Mouse (Mus musculus) thymus, postnatal 14 days (tissue): ENCODE data around the gene Ust.

ENCODE experiments used
- DNase-seq: peaks from one replicate; pipeline ENCODE4 v3.0.0; 2021

Gene Ust

GRCm38 (mm10) chr10:8419496-8420009 is 99.1 kb downstream of the Ust start:
- DNase-seq: no peak

GRCm38 (mm10) chr10:8415474-8415873 is 103.2 kb downstream of the Ust start:
- DNase-seq: no peak

- no peak for DNase-seq
Measured at GRCm38 (mm10) chr10:8415036-8415435, 103.6 kb downstream of the Ust start.

- DNase-seq: no peak
Measured at GRCm38 (mm10) chr10:8405141-8405540, 113.5 kb downstream of the Ust start.

GRCm38 (mm10) chr10:8392226-8392625 is 126.4 kb downstream of the Ust start:
- DNase-seq: no peak

- DNase-seq: no peak
Measured at GRCm38 (mm10) chr10:8391264-8391748, 127.3 kb downstream of the Ust start.

- DNase-seq: no peak
Measured at GRCm38 (mm10) chr10:8388239-8388638, 130.4 kb downstream of the Ust start.

- peak; percentile 15 for DNase-seq
Measured at GRCm38 (mm10) chr10:8369894-8370500, 148.6 kb downstream of the Ust start.

- no peak for DNase-seq
Measured at GRCm38 (mm10) chr10:8365816-8366215, 152.8 kb downstream of the Ust start.

- DNase-seq: no peak
Measured at GRCm38 (mm10) chr10:8364182-8364581, 154.4 kb downstream of the Ust start.

GRCm38 (mm10) chr10:8363281-8363680 is 155.3 kb downstream of the Ust start:
- no peak for DNase-seq

GRCm38 (mm10) chr10:8358286-8359045 is 160.2 kb downstream of the Ust start:
- DNase-seq: no peak

GRCm38 (mm10) chr10:8353534-8353933 is 165.1 kb downstream of the Ust start:
- DNase-seq: no peak

GRCm38 (mm10) chr10:8350626-8351025 is 168.0 kb downstream of the Ust start:
- DNase-seq: no peak

- DNase-seq: no peak
Measured at GRCm38 (mm10) chr10:8347497-8347896, 171.1 kb downstream of the Ust start.

GRCm38 (mm10) chr10:8342556-8342955 is 176.1 kb downstream of the Ust start:
- no peak for DNase-seq

- DNase-seq: no peak
Measured at GRCm38 (mm10) chr10:8339645-8340428, 178.8 kb downstream of the Ust start.

- no peak for DNase-seq
Measured at GRCm38 (mm10) chr10:8336601-8337000, 182.0 kb downstream of the Ust start.

GRCm38 (mm10) chr10:8330958-8331357 is 187.7 kb downstream of the Ust start:
- DNase-seq: no peak

- DNase-seq: no peak
Measured at GRCm38 (mm10) chr10:8330006-8330405, 188.6 kb downstream of the Ust start.

GRCm38 (mm10) chr10:8323304-8323765 is 195.3 kb downstream of the Ust start:
- DNase-seq: peak; percentile 74

GRCm38 (mm10) chr10:8320771-8321170 is 197.9 kb downstream of the Ust start:
- no peak for DNase-seq

- DNase-seq: no peak
Measured at GRCm38 (mm10) chr10:8309435-8309834, 209.2 kb downstream of the Ust start.
